Mouse (Mus musculus) lung, embryonic 16.5 days (tissue): ENCODE data around the gene Mrps18a. TPM values are rescaled to one million over a fixed set of nuclear protein-coding genes. Genes with fewer than 3 reads are reported as not detected.
A peak's percentile ranks its signal among the peaks of the same experiment; 100 is the strongest.

Experiments used
- ATAC-seq: fragments of 200-750 bp; cut with Nextera tagmentation; 2 replicates; pipeline ENCODE4 v1.8.0; 2017; ENCODE audit warnings: low read depth, mild to moderate bottlenecking, moderate library complexity
- H3K27ac ChIP-seq: fragments of 300-500 bp; sonication (generic); 2 replicates; pipeline ENCODE4 v1.5.1; 2014; ENCODE audit warnings: mild to moderate bottlenecking, control low read depth, low read length
- H3K27me3 ChIP-seq: fragments of 300-500 bp; sonication (generic); 2 replicates; pipeline ENCODE4 v1.6.1; 2014; ENCODE audit warnings: low read depth, low read length, mixed read lengths; ENCODE audit not compliant: control insufficient read depth, insufficient read depth
- H3K36me3 ChIP-seq: fragments of 300-500 bp; sonication (generic); 2 replicates; pipeline ENCODE4 v1.6.1; 2014; ENCODE audit warnings: low read length; ENCODE audit not compliant: control insufficient read depth, insufficient read depth
- H3K4me1 ChIP-seq: fragments of 300-500 bp; sonication (generic); replicated peaks from 2 replicates; pipeline ENCODE4 v1.6.1; 2014; ENCODE audit warnings: low read length, mixed read lengths; ENCODE audit not compliant: control insufficient read depth, insufficient read depth
- H3K4me2 ChIP-seq: fragments of 300-500 bp; sonication (generic); 2 replicates; pipeline ENCODE4 v1.6.1; 2014; ENCODE audit warnings: low read depth, low read length, control low read depth
- H3K4me3 ChIP-seq: fragments of 300-500 bp; sonication (generic); 2 replicates; pipeline ENCODE4 v1.5.1; 2014; ENCODE audit warnings: mild to moderate bottlenecking, low read length, control low read depth
- H3K9ac ChIP-seq: fragments of 300-500 bp; sonication (generic); 2 replicates; pipeline ENCODE4 v1.6.1; 2014; ENCODE audit warnings: low read length, control low read depth
- H3K9me3 ChIP-seq: fragments of 300-500 bp; sonication (generic); 2 replicates; pipeline ENCODE4 v1.6.1; 2016; ENCODE audit warnings: low read length; ENCODE audit not compliant: control insufficient read depth
- WGBS: fragments of 180-500 bp; shearing (Covaris S2); extraction: QIAGEN DNeasy Blood & Tissue Kit; methylation state at CpG from one replicate; pipeline ENCODE4 v1.1.7; 2014; 5-methylcytosine and 5-hydroxymethylcytosine counted together
- polyA plus RNA-seq: library from polyadenylated mRNA; unstranded; fragments of >200 nt; fragmentation: Nextera tagmentation; extraction: Ambion mirVana; gene quantifications from 2 replicates; pipeline ENCODE4 v1.2.1, GENCODE M21; 2015

Gene Mrps18a
- polyA plus RNA-seq, 1 experiment from 2014 or later = 138 TPM

GRCm38 (mm10) chr17:46116138-46116537 lies 5.4 kb downstream of the Mrps18a start:
- Histone ChIP-seq H3K36me3 (0 out of 2 replicates have a peak, but pooled peaks cover 7% of the 10 kb centered on the region), H3K4me3 (no peak overlapping the region), H3K27ac (peak overlapping the region; percentile 90), H3K9ac (peak overlapping the region; percentile 43; the same call in 1 of the 2 replicates), H3K4me2 (no peak overlapping the region), H3K4me1 (peaks cover 45% of the 10 kb centered on the region), H3K27me3 (no peaks in the 10 kb centered on the region), H3K9me3 (no peaks in the 10 kb centered on the region)
- 43% methylated on average over 11 of the region's 11 CpGs for WGBS
- ATAC-seq = peak; percentile 57

- H3K27me3 ChIP-seq = no peaks in the 10 kb centered on the region
- H3K4me3 ChIP-seq = no peak overlapping the region
- H3K4me2 ChIP-seq = no peak overlapping the region
- H3K36me3 ChIP-seq = 0 out of 2 replicates have a peak, but pooled peaks cover 7% of the 10 kb centered on the region
- peak overlapping the region; percentile 90 for H3K27ac ChIP-seq
- H3K9ac ChIP-seq = no peak overlapping the region
- H3K9me3 ChIP-seq = no peaks in the 10 kb centered on the region
- H3K4me1 ChIP-seq = peaks cover 40% of the 10 kb centered on the region
- 71% methylated on average over 3 of the region's 3 CpGs for WGBS
- peak; percentile 55; the same call in 1 of the 2 replicates for ATAC-seq
Observed at GRCm38 (mm10) chr17:46116881-46117280, 6.1 kb downstream of the Mrps18a start.

GRCm38 (mm10) chr17:46117623-46118422 lies 7.0 kb downstream of the Mrps18a start:
- no peak overlapping the region; the same call in 1 of the 2 replicates for H3K9ac ChIP-seq
- H3K4me2 ChIP-seq = no peak overlapping the region
- no peak overlapping the region for H3K4me3 ChIP-seq
- peaks cover 12% of the 10 kb centered on the region; the same call in 1 of the 2 replicates for H3K36me3 ChIP-seq
- no peak for ATAC-seq
- H3K4me1 ChIP-seq = peaks cover 40% of the 10 kb centered on the region
- no peaks in the 10 kb centered on the region for H3K9me3 ChIP-seq
- no peaks in the 10 kb centered on the region for H3K27me3 ChIP-seq
- 47% methylated on average over 13 of the region's 13 CpGs for WGBS
- peak overlapping the region; percentile 90 for H3K27ac ChIP-seq

DNA sequence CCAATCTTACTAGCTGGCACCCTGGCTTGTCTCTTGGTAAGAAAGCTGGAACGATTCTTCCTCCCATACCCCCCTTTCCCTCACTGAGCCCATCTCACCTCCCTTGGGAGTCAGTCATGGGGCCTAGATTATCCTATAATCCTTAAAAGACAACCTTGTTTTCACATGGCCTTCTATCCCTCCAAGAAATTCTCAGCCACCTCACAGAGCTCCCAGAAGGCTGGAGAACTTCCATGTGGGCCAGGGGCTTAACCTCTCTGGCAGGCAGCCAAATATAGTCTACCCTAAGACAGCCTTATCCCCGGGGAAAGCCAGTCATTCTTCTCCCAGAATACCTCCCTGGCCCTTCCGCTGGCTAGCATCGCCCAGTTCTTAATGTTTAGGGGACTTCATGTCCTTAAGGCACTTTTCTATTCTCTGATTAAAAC lies 7.7 kb downstream of the Mrps18a start:
- H3K9me3 ChIP-seq = no peaks in the 10 kb centered on the region
- WGBS = 54% methylated on average over 4 of the region's 4 CpGs
- ATAC-seq = no peak
- no peaks in the 10 kb centered on the region for H3K27me3 ChIP-seq
- H3K4me1 ChIP-seq = peaks cover 40% of the 10 kb centered on the region
- H3K9ac ChIP-seq = no peak overlapping the region
- no peak overlapping the region for H3K27ac ChIP-seq
- H3K4me3 ChIP-seq = no peak overlapping the region
- H3K36me3 ChIP-seq = peaks cover 17% of the 10 kb centered on the region
- no peak overlapping the region for H3K4me2 ChIP-seq

DNA sequence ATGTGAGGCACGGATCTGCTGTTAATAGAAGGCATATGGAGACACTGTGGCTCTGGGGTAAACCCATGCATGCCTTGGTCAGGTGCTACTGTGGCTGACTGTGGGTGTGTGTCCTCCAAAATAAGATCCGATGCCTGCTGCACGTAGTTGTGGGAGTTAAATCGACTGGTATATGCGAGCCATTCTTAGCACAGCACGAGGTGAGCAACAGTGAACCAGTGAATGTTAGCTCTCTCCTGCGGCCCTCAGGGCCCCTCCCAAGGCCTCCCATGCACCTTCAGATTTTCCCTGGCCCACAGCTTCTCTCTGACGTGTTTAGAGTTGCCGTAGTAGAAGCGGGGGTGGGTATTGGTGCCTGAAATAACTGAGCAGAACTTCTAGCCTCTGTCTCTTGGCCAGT lies 8.9 kb downstream of the Mrps18a start:
- no peaks in the 10 kb centered on the region for H3K9me3 ChIP-seq
- H3K9ac ChIP-seq = no peak overlapping the region
- H3K4me3 ChIP-seq = no peak overlapping the region
- no peak overlapping the region for H3K27ac ChIP-seq
- WGBS = 88% methylated on average over 10 of the region's 10 CpGs
- peaks cover 35% of the 10 kb centered on the region for H3K4me1 ChIP-seq
- peaks cover 20% of the 10 kb centered on the region for H3K36me3 ChIP-seq
- H3K4me2 ChIP-seq = no peak overlapping the region
- no peak for ATAC-seq
- no peaks in the 10 kb centered on the region for H3K27me3 ChIP-seq

DNA sequence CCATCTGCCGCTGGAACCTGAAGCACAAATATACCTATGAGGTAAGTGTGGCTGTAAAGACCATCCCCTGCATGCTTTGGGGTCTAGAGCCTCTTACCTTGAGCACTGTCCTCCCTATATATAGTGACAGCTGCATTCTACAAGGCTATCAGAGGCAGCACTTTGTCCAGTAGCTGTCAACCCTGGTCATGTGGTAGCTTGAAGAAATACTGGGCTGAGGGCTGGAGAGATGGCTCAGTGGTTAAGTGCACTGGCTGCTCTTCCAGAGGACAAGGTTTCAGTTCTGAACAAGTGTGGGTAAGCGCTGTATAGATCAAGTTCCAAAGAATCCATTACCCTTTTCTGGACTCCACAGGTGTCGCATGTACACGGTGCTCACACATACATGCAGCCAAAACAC lies 12.0 kb downstream of the Mrps18a start:
- Histone ChIP-seq H3K9ac (no peak overlapping the region), H3K27me3 (no peaks in the 10 kb centered on the region), H3K4me3 (no peak overlapping the region), H3K27ac (no peak overlapping the region), H3K4me2 (no peak overlapping the region), H3K9me3 (no peaks in the 10 kb centered on the region), H3K36me3 (peaks cover 46% of the 10 kb centered on the region), H3K4me1 (peaks cover 26% of the 10 kb centered on the region)
- WGBS = 93% methylated on average over 4 of the region's 4 CpGs
- no peak for ATAC-seq

GRCm38 (mm10) chr17:46123285-46123684 lies 12.5 kb downstream of the Mrps18a start:
- Histone ChIP-seq H3K9ac (no peak overlapping the region), H3K4me2 (no peak overlapping the region), H3K4me3 (no peak overlapping the region), H3K27me3 (no peaks in the 10 kb centered on the region), H3K9me3 (no peaks in the 10 kb centered on the region), H3K36me3 (peaks cover 49% of the 10 kb centered on the region), H3K4me1 (peaks cover 23% of the 10 kb centered on the region), H3K27ac (no peak overlapping the region)
- ATAC-seq = no peak
- 93% methylated on average over 4 of the region's 4 CpGs for WGBS

DNA sequence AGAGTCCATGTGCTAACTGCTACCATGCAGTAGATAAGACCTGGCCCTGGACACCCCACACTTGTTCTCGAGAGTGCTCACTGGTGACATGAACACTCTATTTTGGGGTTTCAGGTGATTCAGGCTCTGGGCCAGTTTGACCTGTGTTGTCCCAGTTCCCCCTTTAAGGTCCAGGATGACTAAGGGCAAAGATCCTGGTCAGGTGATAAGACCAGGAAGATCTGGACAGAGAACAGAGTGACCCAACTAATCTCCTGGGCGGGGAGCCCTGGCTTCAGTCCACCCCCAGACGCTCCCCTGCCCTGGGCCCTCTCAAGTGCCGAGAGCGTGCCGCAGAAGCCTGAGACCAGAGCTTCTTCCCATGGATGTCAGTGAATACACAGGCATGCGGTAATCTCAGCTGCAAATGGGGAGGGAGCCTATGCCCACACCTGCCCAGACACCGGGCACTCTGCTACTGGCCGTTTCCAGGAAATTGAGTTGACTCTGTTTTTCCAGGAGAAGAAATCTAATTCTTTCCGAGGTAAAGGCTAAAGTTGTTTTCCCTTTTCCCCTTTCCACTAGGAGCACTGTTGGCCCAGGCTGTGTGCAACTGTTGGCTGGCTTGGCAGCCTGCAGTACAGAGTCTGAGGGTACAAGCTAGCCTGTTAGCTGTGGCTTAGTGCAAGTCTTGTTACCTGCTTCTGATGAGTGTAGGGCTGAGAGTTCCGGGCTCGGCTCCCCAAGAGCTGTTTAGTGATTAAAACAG lies 13.3 kb downstream of the Mrps18a start:
- H3K4me2 ChIP-seq = no peak overlapping the region
- H3K27ac ChIP-seq = no peak overlapping the region
- WGBS = 76% methylated on average over 12 of the region's 12 CpGs
- H3K9ac ChIP-seq = no peak overlapping the region
- H3K4me3 ChIP-seq = no peak overlapping the region
- peaks cover 56% of the 10 kb centered on the region for H3K36me3 ChIP-seq
- peaks cover 23% of the 10 kb centered on the region for H3K4me1 ChIP-seq
- no peaks in the 10 kb centered on the region for H3K9me3 ChIP-seq
- H3K27me3 ChIP-seq = no peaks in the 10 kb centered on the region
- no peak for ATAC-seq

DNA sequence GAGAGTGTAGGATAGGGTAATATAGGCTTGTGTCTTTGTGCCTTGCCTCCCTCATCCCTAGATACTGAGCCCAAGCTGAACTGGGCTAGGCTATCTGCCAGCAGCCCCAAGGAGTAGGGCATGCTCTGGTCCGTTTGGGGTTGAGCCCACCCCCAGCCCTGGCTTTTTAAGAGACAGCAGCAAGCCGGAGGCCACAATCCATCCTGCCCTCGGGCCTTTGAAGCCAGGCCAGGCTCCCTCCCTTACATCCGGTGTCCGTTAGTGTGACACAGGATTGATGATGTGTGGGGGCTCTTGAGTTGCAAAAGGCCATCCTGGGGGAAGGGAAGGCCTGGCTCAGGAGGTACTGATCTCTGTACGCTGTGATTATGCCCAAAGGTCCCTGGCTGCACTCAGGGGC lies 15.8 kb downstream of the Mrps18a start:
- no peaks in the 10 kb centered on the region for H3K9me3 ChIP-seq
- H3K9ac ChIP-seq = peak overlapping the region; percentile 8; the same call in 1 of the 2 replicates
- no peak overlapping the region for H3K4me3 ChIP-seq
- peak; percentile 82 for ATAC-seq
- 35% methylated on average over 6 of the region's 6 CpGs for WGBS
- no peak overlapping the region for H3K4me2 ChIP-seq
- H3K4me1 ChIP-seq = peaks cover 23% of the 10 kb centered on the region
- peaks cover 55% of the 10 kb centered on the region for H3K36me3 ChIP-seq
- peak overlapping the region; percentile 74 for H3K27ac ChIP-seq
- H3K27me3 ChIP-seq = no peaks in the 10 kb centered on the region
